Mouse (Mus musculus) heart, postnatal 14 days (tissue): ENCODE data around the gene Fblim1. TPM values are rescaled to one million over a fixed set of nuclear protein-coding genes. Genes with fewer than 3 reads are reported as not detected.

Experiments used
- DNase-seq, 2 experiments: peaks; one replicate each; pipeline ENCODE4 v3.0.0; 2021 to 2022
- intact Hi-C: fragments of 180-260 bp; cut with DNase I; formaldehyde crosslinking; loops from one replicate; pipeline ENCODE4 v1.15.1; 2025
- total RNA-seq, 2 experiments: library from RNA; stranded (reverse); gene quantifications; 2 replicates each; pipeline ENCODE4 v1.2.3; 2021

Fblim1 gene
- total RNA-seq, 2 experiments from 2014 or later = 299 to 338 TPM

DNA sequence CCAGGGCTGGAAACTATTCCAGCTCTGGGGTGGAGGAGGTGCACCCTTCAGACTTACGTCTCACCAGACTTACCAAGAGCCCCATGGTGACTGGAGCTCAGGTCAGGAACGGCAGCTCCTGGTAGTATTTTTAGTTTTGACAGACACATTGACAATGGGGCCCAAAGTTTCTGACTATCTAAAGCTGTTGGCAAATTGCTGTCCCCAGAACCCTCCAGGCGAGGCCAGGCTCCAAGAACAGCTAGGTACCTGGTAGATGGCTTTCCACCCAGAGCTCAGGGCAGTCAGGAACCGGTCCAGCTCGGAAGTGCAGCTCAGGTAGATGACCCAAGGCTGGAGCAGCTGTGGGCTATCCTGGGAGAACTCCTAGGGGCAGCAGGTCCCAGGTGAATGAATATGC is 21.6 kb upstream of the Fblim1 start:
- intact Hi-C loops = no loop called here

DNA sequence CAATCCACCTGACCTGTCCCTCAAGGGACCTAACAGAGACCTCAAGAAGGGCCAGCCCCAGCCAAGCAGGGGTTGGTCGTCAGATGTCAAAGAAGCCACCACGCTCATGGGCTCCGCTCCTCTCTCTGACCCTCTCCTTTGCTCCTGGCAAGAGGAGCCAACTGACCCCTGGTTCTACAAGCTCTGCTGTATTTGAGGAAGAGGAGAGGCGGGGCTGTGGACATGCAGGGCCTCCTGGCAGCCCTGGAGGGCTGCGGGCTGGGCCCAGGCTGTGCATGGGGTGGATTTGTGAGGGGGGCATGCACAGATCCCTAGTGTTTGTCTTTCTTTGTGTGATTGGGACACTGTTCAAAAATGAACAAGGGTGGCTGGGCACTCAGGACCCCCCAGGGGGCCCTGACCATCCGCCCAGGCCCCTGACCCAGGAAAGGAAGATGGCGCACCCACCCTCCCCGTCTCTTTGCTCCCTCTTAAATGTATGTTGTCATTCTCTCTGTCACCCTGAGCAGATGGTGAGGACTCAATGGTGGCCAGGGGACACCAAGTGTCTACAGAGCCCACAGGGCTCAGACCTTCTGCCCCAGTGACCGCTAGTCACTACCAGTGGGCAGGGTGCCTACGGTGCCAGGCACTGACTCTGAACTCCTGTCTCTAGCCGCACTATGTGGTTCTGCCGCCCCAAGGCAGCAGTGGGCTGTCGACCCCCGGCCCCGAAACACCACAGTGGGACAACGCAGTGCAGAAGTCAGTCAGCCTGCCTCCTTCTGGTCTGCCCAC is 20.1 kb upstream of the Fblim1 start:
- intact Hi-C loops = no loop called here
- DNase-seq = no peak

More for the DNA sequence above, 21.6 kb upstream of the Fblim1 start:
- DNase-seq = no peak

DNA sequence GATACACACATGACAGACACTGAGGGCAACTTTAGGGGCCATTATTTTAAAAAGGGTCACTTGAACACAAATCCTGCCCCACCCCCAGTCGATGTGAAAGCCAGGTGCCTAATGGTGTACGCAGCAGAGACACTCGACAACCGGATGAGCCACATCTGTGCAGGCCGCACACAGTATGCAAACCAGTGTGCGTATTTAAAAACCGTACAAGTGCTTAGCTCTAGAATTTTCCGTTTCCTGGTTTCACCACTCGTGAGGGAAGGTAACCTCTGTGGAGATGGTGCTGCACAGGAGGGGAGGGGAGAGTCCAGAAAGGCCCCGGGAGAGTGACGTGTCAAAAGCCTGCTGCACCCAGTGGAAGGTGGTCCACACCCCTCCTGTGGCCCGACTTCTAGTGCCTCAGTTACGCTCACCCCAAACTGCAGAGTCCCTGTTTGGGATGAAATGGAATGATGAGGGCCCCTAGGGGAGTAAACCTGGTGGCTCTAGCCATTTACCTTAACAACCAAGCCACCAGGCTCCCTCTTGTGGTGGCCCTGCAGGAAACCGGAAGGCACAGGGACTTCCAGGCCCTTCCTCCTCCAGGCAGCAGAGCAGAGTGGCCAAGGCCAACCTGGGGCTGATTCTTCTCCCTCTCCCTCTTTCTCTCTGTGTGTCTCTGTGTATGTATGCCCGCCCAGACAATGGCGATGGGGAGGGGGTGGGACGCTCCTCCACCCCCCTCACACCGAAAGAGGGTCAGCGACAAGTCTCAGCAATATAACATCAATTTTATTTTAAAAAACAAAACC is 19.3 kb upstream of the Fblim1 start:
- DNase-seq = peak in 1 of 2 experiments; percentile 60
- intact Hi-C loops = no loop called here

DNA sequence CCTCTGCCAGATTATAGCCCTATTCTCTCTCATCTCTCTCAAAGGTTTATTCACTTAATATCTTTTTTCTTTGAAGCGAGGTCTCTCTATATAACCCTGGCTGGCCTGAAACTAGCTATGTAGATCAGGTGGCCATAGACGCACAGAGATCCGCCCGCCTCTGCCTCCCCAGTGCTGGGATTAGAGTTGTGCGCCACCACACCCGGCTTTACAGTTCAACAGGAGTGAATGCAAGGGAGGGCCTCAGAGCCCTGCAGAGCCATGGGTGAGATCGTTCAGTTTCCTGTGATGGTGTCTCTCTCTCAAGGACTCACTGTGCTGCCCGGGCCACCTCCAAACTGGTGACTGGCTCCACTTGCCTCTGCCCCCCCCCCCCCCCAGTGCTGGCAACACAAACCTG is 18.2 kb upstream of the Fblim1 start:
- intact Hi-C loops = no loop called here
- DNase-seq = no peak

DNA sequence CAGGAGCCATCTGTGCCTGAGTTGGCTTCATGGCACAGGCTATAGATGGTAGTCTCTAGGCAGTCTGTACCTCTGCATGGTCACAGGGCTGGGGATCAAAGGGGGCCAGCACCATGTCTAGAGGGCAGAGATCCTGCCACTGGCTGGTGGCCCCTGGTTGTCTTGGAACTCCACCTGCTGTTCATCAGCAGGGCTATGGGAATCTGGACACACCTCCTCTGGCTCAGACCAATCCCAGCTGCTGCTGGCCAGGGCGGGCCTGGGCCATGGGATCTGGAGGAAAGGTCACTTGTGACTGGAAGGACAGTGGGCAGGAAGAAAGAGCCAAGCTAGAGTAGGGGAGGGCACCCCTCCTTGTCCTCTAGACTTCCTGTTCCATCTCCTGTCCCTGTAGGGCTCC is 17.8 kb upstream of the Fblim1 start, which contains the start of gene Slc25a34:
Gene Slc25a34 (minus strand): TSS at position 156 of the 400 bp plus-strand sequence.
- DNase-seq = peak; percentile 75 to 81
- intact Hi-C loops = no loop called here

DNA sequence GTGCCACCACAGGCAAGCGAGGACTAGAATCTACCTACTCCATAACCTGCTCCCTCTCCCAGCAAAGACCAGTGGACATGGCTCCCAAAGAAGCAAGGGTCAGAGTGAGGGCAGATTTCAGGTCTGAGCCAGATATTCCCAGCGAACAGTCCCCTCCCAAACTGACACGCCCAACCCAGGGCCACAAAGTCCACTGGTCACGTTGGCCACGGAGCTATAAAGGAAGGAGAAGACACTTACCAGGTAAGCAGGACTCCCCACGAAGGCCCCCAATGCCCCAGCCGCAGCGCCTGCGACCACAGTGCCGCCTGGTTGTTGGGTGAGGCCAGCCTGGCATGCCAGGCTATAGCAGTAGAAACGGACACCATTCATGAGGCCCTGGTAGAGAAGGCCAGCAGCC is 17.1 kb upstream of the Fblim1 start:
- intact Hi-C loops = no loop called here
- no peak for DNase-seq

DNA sequence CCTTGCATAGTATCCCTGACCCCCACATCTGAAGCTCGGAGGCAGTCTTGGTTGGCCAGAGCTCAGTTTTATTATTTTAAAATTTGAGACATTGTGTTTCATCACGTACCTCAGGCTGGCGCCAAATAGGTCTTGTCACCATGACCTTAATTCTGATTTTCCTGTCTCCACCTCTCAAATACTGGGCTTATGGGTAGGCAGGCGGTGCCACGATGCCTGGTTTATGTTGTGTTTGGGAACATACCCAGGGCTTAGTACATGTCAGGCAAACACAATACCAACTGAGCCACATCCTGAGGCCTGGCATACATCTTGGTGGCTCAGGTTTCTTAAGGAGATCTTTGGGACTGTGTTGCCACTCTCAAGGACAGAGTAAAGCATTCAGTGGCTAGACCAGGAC is 16.7 kb upstream of the Fblim1 start:
- intact Hi-C loops = no loop called here
- DNase-seq = no peak

DNA sequence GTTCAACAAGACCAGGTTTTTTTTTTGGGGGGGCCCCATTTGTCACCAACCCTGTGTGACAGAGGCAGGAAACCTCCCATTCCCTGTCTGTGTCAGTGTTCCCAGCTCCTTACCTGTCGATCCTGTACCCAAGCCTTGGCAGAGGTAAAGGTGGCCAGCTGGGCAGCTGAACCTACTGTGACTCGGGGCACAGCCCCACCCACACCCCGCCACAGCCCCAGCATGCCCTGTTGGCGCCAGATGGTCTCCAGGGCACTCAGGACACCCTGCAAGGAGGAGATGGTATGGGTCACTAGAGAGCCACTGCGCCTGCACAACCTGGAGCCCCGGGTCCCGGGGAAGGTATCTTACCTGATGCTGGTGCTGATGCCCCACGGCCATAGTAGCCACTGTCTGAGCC is 16.2 kb upstream of the Fblim1 start:
- DNase-seq = no peak
- intact Hi-C loops = no loop called here

DNA sequence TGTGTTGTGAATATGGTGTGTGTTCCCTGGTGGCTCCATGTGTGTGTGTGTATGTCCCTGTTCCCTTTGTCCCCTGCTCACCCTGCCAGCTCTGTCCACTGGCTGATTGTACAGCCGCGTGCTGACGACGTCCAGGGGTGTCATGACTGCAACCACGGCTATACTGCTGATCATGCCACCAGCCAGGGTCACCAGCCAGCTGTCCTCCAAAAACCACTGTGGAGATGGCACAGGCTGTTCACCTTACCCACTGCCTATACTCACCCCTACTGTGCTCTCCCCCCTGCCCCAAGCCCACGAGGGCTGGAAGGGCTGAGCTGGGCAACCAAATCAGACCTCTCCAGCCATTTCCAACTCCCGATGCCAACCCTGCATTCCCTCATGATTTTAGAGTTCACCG is 15.4 kb upstream of the Fblim1 start:
- no peak for DNase-seq
- intact Hi-C loops = no loop called here

DNA sequence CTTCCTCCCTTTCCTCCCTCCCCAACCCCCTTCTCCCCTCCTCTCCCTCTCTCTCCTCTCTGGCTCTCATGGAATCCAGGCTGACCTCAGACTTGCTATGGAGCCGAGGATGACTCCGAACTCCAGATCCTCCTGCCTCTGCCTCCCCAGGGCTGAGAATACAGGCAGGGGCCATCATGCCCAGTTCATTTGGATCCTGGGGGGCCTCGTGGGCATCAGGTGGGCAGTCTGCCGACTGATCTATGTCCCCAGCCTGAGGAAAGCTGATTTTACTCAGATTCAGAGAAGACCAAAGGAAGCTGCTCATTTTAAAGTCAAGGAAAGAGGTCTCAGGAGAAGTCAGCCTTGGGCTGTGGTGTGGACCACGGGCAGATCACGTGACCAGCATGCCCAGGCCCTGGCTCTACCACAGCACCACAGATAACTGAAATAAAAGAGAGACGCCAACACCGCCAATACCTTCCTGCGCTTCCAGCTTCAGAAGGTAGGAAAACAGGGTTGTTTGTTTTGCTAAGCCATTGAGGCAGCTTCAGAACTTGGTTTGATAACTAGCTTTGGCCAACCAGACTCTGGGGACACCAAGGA is 13.5 kb upstream of the Fblim1 start:
- intact Hi-C loops = loop anchor here (2.0 to 10.0 kb wide), 4 partner anchors 83 to 335 kb away; no protein-coding TSS in a partner anchor
- DNase-seq = no peak

DNA sequence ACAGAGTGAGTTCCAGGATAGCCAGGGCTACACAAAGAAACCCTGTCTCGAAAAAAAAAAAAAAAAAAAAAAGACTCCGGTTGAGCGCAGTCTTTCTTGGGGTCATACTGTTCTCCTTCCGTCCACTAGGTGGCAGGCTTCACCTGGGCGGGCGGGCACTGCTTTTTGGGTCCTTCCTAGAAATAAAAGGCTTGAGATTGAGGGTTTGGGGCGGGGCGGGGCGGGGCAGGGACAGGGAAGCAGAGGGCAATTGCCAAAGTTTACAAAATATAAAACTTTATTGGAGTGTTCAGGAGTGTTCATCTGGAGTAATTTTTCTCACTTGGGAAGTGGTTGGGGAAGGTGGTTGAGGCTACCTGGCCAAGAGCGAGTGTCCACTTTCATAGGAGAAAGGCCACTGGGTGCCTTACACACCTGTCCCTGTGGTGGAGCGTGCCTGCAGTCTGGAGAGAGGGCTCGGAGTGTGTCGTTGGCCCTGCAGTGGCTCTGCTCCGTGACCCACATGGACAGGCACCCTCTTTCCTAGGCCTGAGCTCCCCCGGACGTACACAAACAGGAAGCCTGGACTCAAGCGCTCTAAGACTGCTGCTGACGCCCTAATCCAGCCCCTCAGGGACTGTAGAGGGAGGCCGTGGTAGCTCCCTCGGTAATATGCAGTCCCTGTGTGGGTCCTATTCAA is 12.8 kb upstream of the Fblim1 start, which contains the start of gene Tmem82:
Gene Tmem82 (minus strand): TSS at position 69 of the 679 bp plus-strand sequence.
- intact Hi-C loops = loop anchor here (2.0 to 10.0 kb wide), 4 partner anchors 84 to 336 kb away; no protein-coding TSS in a partner anchor
- peak; percentile 66 to 81 for DNase-seq

DNA sequence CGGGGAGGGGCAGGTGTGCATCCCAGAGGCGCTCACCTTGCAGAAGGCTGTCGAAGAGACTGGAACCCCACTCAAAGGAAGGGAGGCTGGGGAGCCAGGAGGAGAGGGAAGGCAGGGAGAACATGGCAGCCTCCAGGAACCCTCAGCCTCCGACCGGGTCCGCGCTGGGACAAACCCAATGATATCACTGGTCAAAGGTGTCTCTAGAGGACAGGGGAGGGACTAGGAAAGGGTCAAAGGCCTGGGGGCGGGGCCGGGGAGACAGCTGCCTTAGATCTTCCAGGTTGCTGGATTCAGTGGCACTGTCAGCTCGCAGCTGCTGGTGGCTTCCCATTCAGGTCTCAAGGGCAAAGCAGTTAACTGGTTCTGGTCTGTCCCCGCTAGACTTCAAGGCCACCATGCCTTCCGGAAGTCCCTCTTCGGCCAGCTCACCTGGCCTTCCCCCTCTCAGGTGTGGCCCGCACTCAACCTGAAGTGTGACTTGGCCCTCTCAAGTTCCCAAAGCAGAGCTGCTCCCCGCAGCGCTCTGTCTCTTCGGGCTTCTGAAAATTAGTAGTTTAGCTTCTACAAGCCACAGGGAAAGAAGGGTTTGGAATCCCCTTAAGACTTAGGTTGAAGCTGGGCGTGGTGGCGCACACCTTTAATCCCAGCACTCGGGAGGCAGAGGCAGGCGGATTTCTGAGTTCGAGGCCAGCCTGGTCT is 12.1 kb upstream of the Fblim1 start:
- intact Hi-C loops = loop anchor here (2.0 to 10.0 kb wide), 4 partner anchors 84 to 337 kb away; no protein-coding TSS in a partner anchor

DNA sequence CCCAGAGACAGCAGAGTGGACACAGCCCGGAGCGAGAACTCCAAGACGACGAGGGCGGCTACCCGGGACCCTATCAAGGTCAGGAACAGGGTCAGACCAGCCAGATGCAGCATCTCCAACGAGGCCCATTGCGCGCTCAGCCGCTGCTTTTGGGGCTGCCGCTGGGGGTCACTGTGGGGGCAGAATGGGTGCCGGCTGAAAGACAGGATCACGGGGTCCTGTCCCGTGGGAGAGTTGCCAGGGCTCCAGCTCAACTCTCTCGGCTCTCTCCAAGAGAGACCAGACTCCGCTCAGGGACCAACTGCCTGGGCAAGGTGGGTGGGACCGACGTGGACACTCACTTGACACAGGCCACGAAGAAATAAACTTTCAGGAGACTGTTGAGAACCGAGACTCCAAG is 11.4 kb upstream of the Fblim1 start:
- peak; percentile 78 to 86 for DNase-seq
- intact Hi-C loops = loop anchor here (5.0 to 10.0 kb wide), 3 partner anchors 85 to 338 kb away; no protein-coding TSS in a partner anchor

More for the DNA sequence above, 12.1 kb upstream of the Fblim1 start:
- DNase-seq = no peak

DNA sequence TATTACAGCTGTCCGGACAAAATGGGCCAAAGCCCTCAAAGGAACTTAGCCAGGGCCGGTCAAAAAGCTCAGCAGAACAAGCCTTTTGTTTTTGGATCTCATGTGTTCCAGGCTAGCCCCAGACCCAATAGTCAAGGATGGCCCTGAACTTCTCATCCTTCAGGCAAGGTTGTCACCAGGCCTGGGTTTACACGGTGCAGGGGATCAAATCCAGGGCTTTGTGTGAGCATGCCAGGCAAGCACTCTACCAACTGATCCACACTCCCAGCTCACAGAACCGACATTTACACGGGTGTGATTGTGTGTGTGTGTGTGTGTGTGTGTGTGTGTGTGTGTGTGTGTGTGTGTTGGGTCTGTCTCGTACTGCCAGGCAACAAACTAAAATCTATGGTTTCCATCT is 10.9 kb upstream of the Fblim1 start:
- intact Hi-C loops = loop anchor here (5.0 to 10.0 kb wide), 3 partner anchors 85 to 338 kb away; no protein-coding TSS in a partner anchor
- DNase-seq = no peak

DNA sequence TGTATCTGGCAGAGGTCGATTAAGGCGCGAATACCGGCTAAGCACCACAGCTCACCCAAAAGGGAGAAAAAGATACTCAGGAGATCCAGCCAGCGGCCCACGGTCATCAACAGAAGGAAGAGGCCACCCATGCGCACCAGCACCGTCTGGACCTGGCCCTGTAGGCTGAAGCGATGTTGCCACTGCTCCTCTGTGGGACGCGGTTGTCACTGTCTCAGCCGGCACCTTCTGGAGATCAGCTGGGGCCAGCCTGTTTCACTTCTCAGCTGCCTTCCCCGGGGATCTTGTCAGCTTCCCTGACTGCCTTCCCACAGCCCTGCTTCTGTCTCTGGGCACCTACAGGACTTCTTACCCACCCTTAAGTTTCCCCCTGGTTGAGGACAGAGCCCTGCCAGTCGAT is 9.1 kb upstream of the Fblim1 start:
- intact Hi-C loops = loop anchor here (5.0 to 10.0 kb wide), 3 partner anchors 87 to 340 kb away; no protein-coding TSS in a partner anchor
- DNase-seq = no peak

DNA sequence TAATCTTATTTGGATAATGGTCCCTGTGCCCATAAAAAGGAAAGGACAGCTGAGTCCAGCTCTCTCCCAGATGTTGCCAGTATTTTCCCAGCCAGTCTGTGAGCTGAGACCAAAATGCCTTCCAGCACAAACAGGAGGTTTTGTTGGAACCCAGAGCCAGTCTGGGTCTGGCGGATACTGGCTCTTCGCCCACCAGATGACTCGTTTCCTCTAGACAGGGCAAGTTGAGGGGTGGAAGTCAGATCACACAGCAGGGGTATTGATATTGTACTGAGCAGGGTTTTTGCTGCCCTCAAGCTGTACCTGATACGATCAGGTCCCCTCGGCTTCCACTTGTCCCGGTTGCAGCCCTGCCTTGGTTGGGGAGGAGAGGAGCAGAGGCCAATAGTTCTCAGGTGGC is 3.6 kb upstream of the Fblim1 start:
- DNase-seq = peak in 1 of 2 experiments; percentile 68

DNA sequence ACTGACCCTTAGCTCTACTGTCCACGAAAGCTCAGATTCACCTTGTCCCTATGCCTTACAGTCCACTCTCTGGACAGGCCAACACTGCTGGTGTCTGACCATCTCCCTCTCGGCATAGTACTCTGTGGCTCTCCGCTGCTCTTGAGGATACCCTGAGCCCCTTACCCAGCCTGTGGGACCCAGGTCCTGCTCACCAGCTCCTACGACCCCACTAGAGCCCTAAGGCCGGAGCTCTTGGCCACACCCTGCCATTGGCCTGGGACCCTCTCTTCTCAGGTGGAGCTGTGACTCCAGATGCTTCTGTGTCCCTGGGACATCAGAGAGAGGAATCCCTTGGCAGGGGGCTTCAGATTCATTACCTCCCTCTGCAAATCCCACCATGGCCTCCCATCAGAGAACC is 475 bp downstream of the Fblim1 start:
- intact Hi-C loops = no loop called here
- no peak for DNase-seq

More for the DNA sequence above, 3.6 kb upstream of the Fblim1 start:
- intact Hi-C loops = no loop called here

DNA sequence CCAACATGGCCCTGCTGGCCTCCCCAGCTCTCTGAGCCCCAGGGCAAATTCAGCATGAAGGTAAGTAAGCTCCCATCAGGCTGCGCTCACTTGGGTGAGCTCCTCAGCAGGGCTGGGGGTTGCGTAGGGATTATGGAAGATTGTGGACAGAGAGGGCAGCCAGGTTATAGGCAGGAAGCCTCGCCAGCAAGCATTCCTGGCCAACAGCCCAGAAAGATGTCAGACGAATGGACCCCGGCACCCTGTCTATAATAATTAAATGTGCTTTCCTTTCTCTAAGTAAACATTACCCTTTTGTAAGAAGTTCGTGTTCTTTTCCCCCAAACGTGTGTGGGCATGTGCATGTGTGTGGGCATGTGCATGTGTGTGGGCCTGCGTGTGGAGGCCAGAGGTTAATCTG is 1.4 kb downstream of the Fblim1 start:
- peak in 1 of 2 experiments; percentile 76 for DNase-seq
- intact Hi-C loops = no loop called here

DNA sequence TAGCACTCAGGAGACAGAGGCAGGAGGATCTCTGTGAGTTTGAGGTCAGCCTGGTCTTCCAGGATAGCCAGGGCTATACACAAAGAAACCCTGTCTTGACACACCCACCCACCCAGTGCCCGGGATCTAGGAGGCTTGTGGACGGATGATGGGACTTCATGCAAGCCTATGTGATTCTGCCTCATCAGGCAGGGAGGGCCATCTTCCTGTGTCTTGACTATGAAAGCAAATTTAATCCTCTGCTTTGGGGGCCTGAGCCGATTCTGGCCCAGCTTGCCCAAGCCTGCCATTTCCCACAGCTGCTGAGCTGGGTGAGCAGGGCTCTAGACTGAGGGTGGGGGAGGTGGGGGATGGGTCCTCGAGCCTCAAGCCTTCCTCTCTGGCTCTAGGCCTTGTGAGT is 2.0 kb downstream of the Fblim1 start:
- intact Hi-C loops = no loop called here
- DNase-seq = no peak
